Mouse (Mus musculus) MEL (cell line): ENCODE results near the gene 1700025B11Rik. TPM values are rescaled to one million over a fixed set of nuclear protein-coding genes. Genes with fewer than 3 reads are reported as not detected.

Source experiments
- DNase-seq: peaks from one replicate; pipeline ENCODE4 v3.0.0; 2011; ENCODE audit warnings: low read depth, low spot score
- H3K27ac ChIP-seq: 2 replicates; pipeline ENCODE4 v1.5.1; 2012; ENCODE audit warnings: low read depth, mild to moderate bottlenecking, control low read depth, low read length, moderate library complexity; ENCODE audit not compliant: control insufficient read depth
- H3K27me3 ChIP-seq, 2 experiments: fragments of 150-350 bp in 1 of 2; sonication (generic) in 1 of 2; 2 replicates each; pipeline ENCODE4 v1.6.1; 2012; ENCODE audit warnings: low read length in 2 of 2, mild to moderate bottlenecking in 2 of 2, improper control_type of control experiment in 1 of 2, moderate library complexity in 1 of 2; ENCODE audit not compliant: insufficient read depth in 2 of 2, control insufficient read depth in 1 of 2
- H3K36me3 ChIP-seq, 2 experiments: 2 replicates each; pipeline ENCODE4 v1.6.1; 2012 to 2014; ENCODE audit warnings: low read length in 2 of 2, improper control_type of control experiment in 1 of 2, inconsistent platforms in 1 of 2, mild to moderate bottlenecking in 1 of 2; ENCODE audit not compliant: insufficient read depth in 2 of 2, control insufficient read depth in 1 of 2
- H3K4me1 ChIP-seq, 2 experiments: fragments of 150-350 bp in 1 of 2; sonication (generic) in 1 of 2; 2 replicates each; pipeline ENCODE4 v1.6.1; 2012; ENCODE audit warnings: low read length in 2 of 2, improper control_type of control experiment in 1 of 2, mild to moderate bottlenecking in 1 of 2; ENCODE audit not compliant: insufficient read depth in 2 of 2, control insufficient read depth in 1 of 2
- H3K4me3 ChIP-seq, 2 experiments: fragments of 150-350 bp in 1 of 2; sonication (generic) in 1 of 2; 2 replicates each; pipeline ENCODE4 v1.5.1; 2012; ENCODE audit warnings: low read depth in 2 of 2, low read length in 2 of 2, mild to moderate bottlenecking in 2 of 2, moderate library complexity in 2 of 2, control low read depth in 1 of 2, improper control_type of control experiment in 1 of 2; ENCODE audit not compliant: control insufficient read depth in 1 of 2, insufficient read depth in 1 of 2
- H3K79me2 ChIP-seq: 2 replicates; pipeline ENCODE4 v1.6.1; 2012; ENCODE audit warnings: mild to moderate bottlenecking, low read length, moderate library complexity; ENCODE audit not compliant: control insufficient read depth, poor library complexity, insufficient read depth
- H3K9ac ChIP-seq: 2 replicates; pipeline ENCODE4 v1.6.1; 2012; ENCODE audit warnings: low read depth, mild to moderate bottlenecking, control low read depth, low read length, moderate library complexity; ENCODE audit not compliant: control insufficient read depth, poor library complexity, severe bottlenecking
- H3K9me3 ChIP-seq: fragments of 150-350 bp; sonication (generic); replicated peaks from 2 replicates; pipeline ENCODE4 v1.6.1; 2012; ENCODE audit warnings: mild to moderate bottlenecking, low read length, improper control_type of control experiment, moderate library complexity; ENCODE audit not compliant: insufficient read depth
- CHD2 ChIP-seq: IDR thresholded peaks from 2 replicates; pipeline ENCODE4 v1.6.1; 2011; ENCODE audit warnings: low read length, improper control_type of control experiment
- CTCF ChIP-seq, 3 experiments: IDR thresholded peaks in 2 of 3; conservative IDR thresholded peaks in 1 of 3; 2 replicates each; pipeline ENCODE4 v1.5.1; 2011 to 2012; ENCODE audit warnings: low read length in 3 of 3, low read depth in 2 of 3, mild to moderate bottlenecking in 2 of 3, improper control_type of control experiment in 1 of 3, inconsistent platforms in 1 of 3, mixed read lengths in 1 of 3, moderate library complexity in 1 of 3; ENCODE audit not compliant: control insufficient read depth in 1 of 3, insufficient read depth in 1 of 3, poor library complexity in 1 of 3, severe bottlenecking in 1 of 3
- EP300 ChIP-seq, 2 experiments: IDR thresholded peaks; 2 replicates each; pipeline ENCODE4 v1.6.1; 2011; ENCODE audit warnings: improper control_type of control experiment in 2 of 2, low read length in 2 of 2, low read depth in 1 of 2, mild to moderate bottlenecking in 1 of 2
- HCFC1 ChIP-seq: IDR thresholded peaks from 2 replicates; pipeline ENCODE4 v1.6.1; 2012; ENCODE audit warnings: low read depth, mild to moderate bottlenecking, inconsistent platforms, low read length, improper control_type of control experiment, moderate library complexity
- JUND ChIP-seq: IDR thresholded peaks from 2 replicates; pipeline ENCODE4 v1.6.1; 2011; ENCODE audit warnings: low read depth, mild to moderate bottlenecking, improper control_type of control experiment, low read length
- MAX ChIP-seq: IDR thresholded peaks from 2 replicates; pipeline ENCODE4 v1.6.1; 2011; ENCODE audit warnings: low read length, improper control_type of control experiment
- MAZ ChIP-seq: IDR thresholded peaks from 2 replicates; pipeline ENCODE4 v1.6.1; 2012; ENCODE audit warnings: low read depth, mild to moderate bottlenecking, inconsistent platforms, low read length, improper control_type of control experiment
- MXI1 ChIP-seq: IDR thresholded peaks from 2 replicates; pipeline ENCODE4 v1.6.1; 2011; ENCODE audit warnings: mild to moderate bottlenecking, low read depth, low read length, improper control_type of control experiment
- NELFE ChIP-seq: IDR thresholded peaks from 2 replicates; pipeline ENCODE4 v1.6.1; 2011; ENCODE audit warnings: low read depth, low read length, improper control_type of control experiment
- POLR2AphosphoS2 ChIP-seq: IDR thresholded peaks from 2 replicates; pipeline ENCODE4 v1.6.1; 2011; ENCODE audit warnings: low read length, improper control_type of control experiment
- RAD21 ChIP-seq: IDR thresholded peaks from 2 replicates; pipeline ENCODE4 v1.6.1; 2011; ENCODE audit warnings: mild to moderate bottlenecking, low read depth, low read length, improper control_type of control experiment
- SIN3A ChIP-seq: IDR thresholded peaks from 2 replicates; pipeline ENCODE4 v1.6.1; 2012; ENCODE audit warnings: low read length, improper control_type of control experiment, inconsistent platforms
- SMC3 ChIP-seq: IDR thresholded peaks from 2 replicates; pipeline ENCODE4 v1.6.1; 2011; ENCODE audit warnings: low read depth, low read length, improper control_type of control experiment
- TAL1 ChIP-seq: IDR thresholded peaks from 2 replicates; pipeline ENCODE4 v1.6.1; 2012; ENCODE audit warnings: mild to moderate bottlenecking, inconsistent platforms, low read length, moderate library complexity, mixed read lengths
- TBP ChIP-seq: IDR thresholded peaks from 2 replicates; pipeline ENCODE4 v1.8.0; 2011; ENCODE audit warnings: low read depth, low read length, improper control_type of control experiment
- TCF12 ChIP-seq: IDR thresholded peaks from 2 replicates; pipeline ENCODE4 v1.6.1; 2014; ENCODE audit warnings: low read depth, mild to moderate bottlenecking, inconsistent platforms, low read length, improper control_type of control experiment, moderate library complexity
- UBTF ChIP-seq: IDR thresholded peaks from 2 replicates; pipeline ENCODE4 v1.6.1; 2012; ENCODE audit warnings: low read depth, mild to moderate bottlenecking, inconsistent platforms, low read length, improper control_type of control experiment, moderate library complexity, borderline replicate concordance; ENCODE audit not compliant: insufficient read depth
- USF1 ChIP-seq: IDR thresholded peaks from 2 replicates; pipeline ENCODE4 v1.6.1; 2014; ENCODE audit warnings: low read depth, mild to moderate bottlenecking, inconsistent platforms, low read length, improper control_type of control experiment, moderate library complexity
- USF2 ChIP-seq, 2 experiments: IDR thresholded peaks; 2 replicates each; pipeline ENCODE4 v1.6.1; 2011 to 2012; ENCODE audit warnings: improper control_type of control experiment in 2 of 2, low read length in 2 of 2, borderline replicate concordance in 1 of 2, inconsistent platforms in 1 of 2, low read depth in 1 of 2, mild to moderate bottlenecking in 1 of 2; ENCODE audit not compliant: insufficient read depth in 1 of 2
- ZKSCAN1 ChIP-seq: IDR thresholded peaks from 2 replicates; pipeline ENCODE4 v1.6.1; 2012; ENCODE audit warnings: low read depth, mild to moderate bottlenecking, inconsistent platforms, low read length, improper control_type of control experiment, moderate library complexity
- ZMIZ1 ChIP-seq: IDR thresholded peaks from 2 replicates; pipeline ENCODE4 v1.6.1; 2012; ENCODE audit warnings: low read depth, mild to moderate bottlenecking, inconsistent platforms, low read length, improper control_type of control experiment, moderate library complexity
- polyA plus RNA-seq, 2 experiments: library from polyadenylated mRNA; stranded (reverse) in 1 of 2; unstranded in 1 of 2; fragments of >175 nt in 1 of 2; fragments of >200 nt in 1 of 2; gene quantifications; 2 replicates each; pipeline versions ENCODE4 v1.2.1 to v1.2.4; 2012; ENCODE audit warnings: low replicate concordance in 2 of 2, low read depth in 1 of 2; ENCODE audit not compliant: insufficient read length in 2 of 2, insufficient read depth in 1 of 2, missing spikeins in 1 of 2
- total RNA-seq: library from RNA; depleted of rRNA; stranded (reverse); fragments of 300-350 nt; gene quantifications from 2 replicates; pipeline ENCODE4 v1.2.3, GENCODE M21; 2012

1700025B11Rik gene
- total and polyA plus RNA-seq, 3 experiments = not detected

DNA sequence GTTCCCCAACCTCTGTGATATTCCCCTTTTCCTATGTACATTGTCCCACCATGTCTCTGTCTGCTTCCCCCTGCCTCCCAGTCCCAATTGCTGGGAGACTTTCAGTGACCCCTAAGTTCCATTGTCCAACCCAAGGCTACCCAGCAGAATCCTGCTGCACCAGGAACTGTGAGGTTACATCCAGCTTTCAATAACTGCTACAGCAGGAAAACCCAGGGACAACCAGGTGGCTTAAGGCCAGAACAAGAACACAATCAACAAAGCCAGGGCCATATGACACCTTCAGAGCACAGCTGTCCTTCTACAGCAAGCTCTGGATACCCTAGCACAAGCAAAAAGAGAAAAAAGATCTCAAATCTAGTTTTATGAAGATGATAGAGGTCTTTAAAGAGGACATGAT lies 27.3 kb upstream of the 1700025B11Rik start:
- DNase-seq = no peak
- TF ChIP-seq HCFC1 (no peak), TBP (no peak), POLR2AphosphoS2 (no peak), CHD2 (no peak), TAL1 (no peak), SMC3 (no peak), TCF12 (no peak), USF1 (no peak), MXI1 (no peak), USF2 (IDR thresholded peaks at IDR 0.05; ENCODE audit: borderline replicate concordance in 1 of 2, insufficient read depth in 1 of 2, low read depth in 1 of 2, low read length in 2 of 2) (no peak), CTCF (IDR thresholded peaks at IDR 0.05 in 2 of 3, conservative IDR thresholded peaks at IDR 0.05 in 1 of 3; ENCODE audit: control insufficient read depth in 1 of 3, insufficient read depth in 1 of 3, low read depth in 2 of 3, low read length in 3 of 3, poor library complexity in 1 of 3, severe bottlenecking in 1 of 3) (no peak), ZKSCAN1 (no peak), EP300 (IDR thresholded peaks at IDR 0.05; ENCODE audit: low read depth in 1 of 2, low read length in 2 of 2) (no peak), NELFE (no peak), ZMIZ1 (no peak)
- TF ChIP-seq, all 39 proteins: peak for 0
- Histone ChIP-seq H3K36me3 (no peaks in the 10 kb centered on the region), H3K9ac (no peak overlapping the region), H3K27ac (no peak overlapping the region), H3K27me3 (no peaks in the 10 kb centered on the region), H3K79me2 (no peaks in the 10 kb centered on the region), H3K4me3 (no peak overlapping the region), H3K9me3 (no peaks in the 10 kb centered on the region), H3K4me1 (no peaks in the 10 kb centered on the region)

DNA sequence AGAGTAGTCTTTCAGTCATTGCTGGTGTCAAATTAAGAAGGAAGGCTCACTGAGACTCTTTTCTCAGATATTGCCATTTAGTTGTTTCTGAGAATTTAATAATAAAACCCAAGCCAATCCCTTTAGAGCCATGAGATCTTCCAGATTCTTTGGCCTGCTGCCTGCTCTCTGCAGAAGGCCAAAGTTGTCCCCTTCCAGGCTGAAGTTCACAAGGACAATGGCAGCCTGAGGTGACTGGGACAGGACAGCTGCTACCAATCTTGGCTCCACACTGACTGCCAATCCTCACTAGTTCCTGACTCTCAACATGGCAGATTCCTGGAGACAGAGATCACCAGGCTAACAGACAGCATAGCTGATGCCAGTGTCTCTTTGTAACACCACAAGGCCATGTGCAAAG lies 25.3 kb upstream of the 1700025B11Rik start:
- Histone ChIP-seq H3K9me3 (no peaks in the 10 kb centered on the region), H3K79me2 (no peaks in the 10 kb centered on the region), H3K27ac (no peak overlapping the region), H3K36me3 (no peaks in the 10 kb centered on the region), H3K9ac (no peak overlapping the region), H3K4me1 (no peaks in the 10 kb centered on the region), H3K4me3 (no peak overlapping the region), H3K27me3 (no peaks in the 10 kb centered on the region)
- DNase-seq = no peak
- no peak for TF ChIP-seq TCF12
- no peak for TF ChIP-seq NELFE
- TF ChIP-seq ZMIZ1 = no peak
- no peak for TF ChIP-seq SIN3A
- no peak for TF ChIP-seq EP300 (IDR thresholded peaks at IDR 0.05; ENCODE audit: low read depth in 1 of 2, low read length in 2 of 2)
- no peak for TF ChIP-seq RAD21
- no peak for TF ChIP-seq MAZ
- no peak for TF ChIP-seq UBTF
- no peak for TF ChIP-seq MAX
- no peak for TF ChIP-seq MXI1
- TF ChIP-seq CHD2 = no peak
- TF ChIP-seq TAL1 = no peak
- TF ChIP-seq HCFC1 = no peak
- no peak for TF ChIP-seq JUND
